Mouse (Mus musculus): ENCODE measurements around the gene Aqp11. TPM values are rescaled to one million over a fixed set of nuclear protein-coding genes. Genes with fewer than 3 reads are reported as not detected.

Aqp11 gene
- polyA plus RNA-seq (2014; fragmentation: Nextera tagmentation; extraction: Ambion mirVana), result 4.1 and 5.7 TPM in 2 replicates

GRCm38 (mm10) chr7:97737638-97738456, at the start of gene Aqp11:
TSS of gene Aqp11 (minus strand) at chr7:97738289.
- ATAC-seq (ENCODE audit: low FRiP score) (peak; percentile 96), DNase-seq (ENCODE audit: low spot score, missing footprints) (peak; percentile 99)
- Histone ChIP-seq H3K4me1 (ENCODE audit: control insufficient read depth, insufficient read depth, low read length) (peaks cover 10% of the 10 kb centered on the region; the same call in 1 of the 2 replicates), H3K9ac (ENCODE audit: low read length) (peak within 1 kb of the TSS; percentile 70), H3K36me3 (ENCODE audit: control insufficient read depth, insufficient read depth, low read length) (no peaks in the 10 kb centered on the region), H3K27ac (ENCODE audit: low read depth, low read length) (no peak within 1 kb of the TSS), H3K4me2 (peak within 1 kb of the TSS; percentile 82), H3K27me3 (ENCODE audit: control insufficient read depth, insufficient read depth, low read length) (peaks cover 5% of the 10 kb centered on the region; the same call in 1 of the 2 replicates), H3K9me3 (ENCODE audit: control insufficient read depth, low read length) (no peaks in the 10 kb centered on the region), H3K4me3 (ENCODE audit: low read depth, low read length) (peak within 1 kb of the TSS; percentile 57)
- under 1% methylated on average over 48 of the region's 64 CpGs for WGBS

- Histone ChIP-seq H3K36me3 (ENCODE audit: control insufficient read depth, insufficient read depth, low read length) (no peaks in the 10 kb centered on the region), H3K4me3 (ENCODE audit: low read depth, low read length) (no peak overlapping the region), H3K27ac (ENCODE audit: low read depth, low read length) (no peak overlapping the region), H3K27me3 (ENCODE audit: control insufficient read depth, insufficient read depth, low read length) (no peaks in the 10 kb centered on the region), H3K4me2 (no peak overlapping the region), H3K4me1 (ENCODE audit: control insufficient read depth, insufficient read depth, low read length) (peaks cover 2% of the 10 kb centered on the region; the same call in 1 of the 2 replicates), H3K9me3 (ENCODE audit: control insufficient read depth, low read length) (no peaks in the 10 kb centered on the region), H3K9ac (ENCODE audit: low read length) (no peak overlapping the region)
- DNase-seq (ENCODE audit: low spot score, missing footprints) (no peak), ATAC-seq (ENCODE audit: low FRiP score) (no peak)
- 58% methylated on average over 5 of the region's 5 CpGs for WGBS
These were observed 45.4 kb upstream of the Aqp11 start for GRCm38 (mm10) chr7:97783523-97783922.

- Histone ChIP-seq H3K9me3 (ENCODE audit: control insufficient read depth, low read length) (peaks cover 2% of the 10 kb centered on the region; the same call in 1 of the 2 replicates), H3K9ac (ENCODE audit: low read length) (no peak overlapping the region), H3K27me3 (ENCODE audit: control insufficient read depth, insufficient read depth, low read length) (no peaks in the 10 kb centered on the region), H3K4me2 (no peak overlapping the region), H3K27ac (ENCODE audit: low read depth, low read length) (no peak overlapping the region), H3K4me1 (ENCODE audit: control insufficient read depth, insufficient read depth, low read length) (no peaks in the 10 kb centered on the region; the same call in 1 of the 2 replicates), H3K36me3 (ENCODE audit: control insufficient read depth, insufficient read depth, low read length) (no peaks in the 10 kb centered on the region), H3K4me3 (ENCODE audit: low read depth, low read length) (no peak overlapping the region)
- ATAC-seq (ENCODE audit: low FRiP score) (no peak), DNase-seq (ENCODE audit: low spot score, missing footprints) (no peak)
- WGBS, result 73% methylated on average over 8 of the region's 8 CpGs
These were observed 43.4 kb upstream of the Aqp11 start for GRCm38 (mm10) chr7:97781496-97781895.

- 84% methylated on average over 1 of the region's 1 CpGs for WGBS
- Histone ChIP-seq H3K36me3 (ENCODE audit: control insufficient read depth, insufficient read depth, low read length) (no peaks in the 10 kb centered on the region), H3K4me1 (ENCODE audit: control insufficient read depth, insufficient read depth, low read length) (no peaks in the 10 kb centered on the region; the same call in 1 of the 2 replicates), H3K4me2 (no peak overlapping the region), H3K27me3 (ENCODE audit: control insufficient read depth, insufficient read depth, low read length) (no peaks in the 10 kb centered on the region), H3K9me3 (ENCODE audit: control insufficient read depth, low read length) (peaks cover 3% of the 10 kb centered on the region; the same call in 1 of the 2 replicates), H3K27ac (ENCODE audit: low read depth, low read length) (no peak overlapping the region), H3K9ac (ENCODE audit: low read length) (no peak overlapping the region), H3K4me3 (ENCODE audit: low read depth, low read length) (no peak overlapping the region)
- DNase-seq (ENCODE audit: low spot score, missing footprints) (no peak), ATAC-seq (ENCODE audit: low FRiP score) (no peak)
These were observed 42.7 kb upstream of the Aqp11 start for GRCm38 (mm10) chr7:97780815-97781214.

GRCm38 (mm10) chr7:97780222-97780621, 42.1 kb upstream of the Aqp11 start:
- WGBS, result 90% methylated on average over 1 of the region's 1 CpGs
- H3K27me3 ChIP-seq (ENCODE audit: control insufficient read depth, insufficient read depth, low read length), result no peaks in the 10 kb centered on the region
- H3K4me3 ChIP-seq (ENCODE audit: low read depth, low read length), result no peak overlapping the region
- no peak overlapping the region for H3K4me2 ChIP-seq
- DNase-seq (ENCODE audit: low spot score, missing footprints), result no peak
- peaks cover 3% of the 10 kb centered on the region; the same call in 1 of the 2 replicates for H3K9me3 ChIP-seq (ENCODE audit: control insufficient read depth, low read length)
- ATAC-seq (ENCODE audit: low FRiP score), result no peak
- no peak overlapping the region for H3K27ac ChIP-seq (ENCODE audit: low read depth, low read length)
- H3K4me1 ChIP-seq (ENCODE audit: control insufficient read depth, insufficient read depth, low read length), result no peaks in the 10 kb centered on the region; the same call in 1 of the 2 replicates
- H3K36me3 ChIP-seq (ENCODE audit: control insufficient read depth, insufficient read depth, low read length), result no peaks in the 10 kb centered on the region
- H3K9ac ChIP-seq (ENCODE audit: low read length), result no peak overlapping the region

- H3K27ac ChIP-seq (ENCODE audit: low read depth, low read length), result no peak overlapping the region
- 93% methylated on average over 4 of the region's 4 CpGs for WGBS
- no peak for ATAC-seq (ENCODE audit: low FRiP score)
These were observed 39.1 kb upstream of the Aqp11 start for GRCm38 (mm10) chr7:97777191-97777590.

GRCm38 (mm10) chr7:97775923-97776322, 37.8 kb upstream of the Aqp11 start:
- no peak overlapping the region for H3K4me3 ChIP-seq (ENCODE audit: low read depth, low read length)
- no peaks in the 10 kb centered on the region for H3K4me1 ChIP-seq (ENCODE audit: control insufficient read depth, insufficient read depth, low read length)
- H3K27ac ChIP-seq (ENCODE audit: low read depth, low read length), result no peak overlapping the region
- WGBS, result 71% methylated on average over 2 of the region's 2 CpGs
- peaks cover 3% of the 10 kb centered on the region; the same call in 1 of the 2 replicates for H3K9me3 ChIP-seq (ENCODE audit: control insufficient read depth, low read length)
- H3K27me3 ChIP-seq (ENCODE audit: control insufficient read depth, insufficient read depth, low read length), result no peaks in the 10 kb centered on the region
- no peak overlapping the region for H3K4me2 ChIP-seq
- DNase-seq (ENCODE audit: low spot score, missing footprints) (no peak), ATAC-seq (ENCODE audit: low FRiP score) (no peak)
- no peak overlapping the region for H3K9ac ChIP-seq (ENCODE audit: low read length)
- H3K36me3 ChIP-seq (ENCODE audit: control insufficient read depth, insufficient read depth, low read length), result no peaks in the 10 kb centered on the region

More at GRCm38 (mm10) chr7:97777191-97777590, 39.1 kb upstream of the Aqp11 start:
- no peak overlapping the region for H3K4me3 ChIP-seq (ENCODE audit: low read depth, low read length)
- DNase-seq (ENCODE audit: low spot score, missing footprints), result no peak
- H3K4me2 ChIP-seq, result no peak overlapping the region
- no peak overlapping the region for H3K9ac ChIP-seq (ENCODE audit: low read length)
- peaks cover 3% of the 10 kb centered on the region; the same call in 1 of the 2 replicates for H3K9me3 ChIP-seq (ENCODE audit: control insufficient read depth, low read length)
- no peaks in the 10 kb centered on the region for H3K36me3 ChIP-seq (ENCODE audit: control insufficient read depth, insufficient read depth, low read length)
- no peaks in the 10 kb centered on the region for H3K27me3 ChIP-seq (ENCODE audit: control insufficient read depth, insufficient read depth, low read length)
- no peaks in the 10 kb centered on the region for H3K4me1 ChIP-seq (ENCODE audit: control insufficient read depth, insufficient read depth, low read length)

- H3K36me3 ChIP-seq (ENCODE audit: control insufficient read depth, insufficient read depth, low read length), result no peaks in the 10 kb centered on the region
- 11% methylated on average over 3 of the region's 3 CpGs for WGBS
- H3K9ac ChIP-seq (ENCODE audit: low read length), result no peak overlapping the region
- DNase-seq (ENCODE audit: low spot score, missing footprints) (no peak), ATAC-seq (ENCODE audit: low FRiP score) (no peak)
- no peaks in the 10 kb centered on the region for H3K27me3 ChIP-seq (ENCODE audit: control insufficient read depth, insufficient read depth, low read length)
- no peak overlapping the region for H3K27ac ChIP-seq (ENCODE audit: low read depth, low read length)
- peaks cover 3% of the 10 kb centered on the region; the same call in 1 of the 2 replicates for H3K9me3 ChIP-seq (ENCODE audit: control insufficient read depth, low read length)
- no peak overlapping the region for H3K4me2 ChIP-seq
- H3K4me1 ChIP-seq (ENCODE audit: control insufficient read depth, insufficient read depth, low read length), result no peaks in the 10 kb centered on the region
- no peak overlapping the region for H3K4me3 ChIP-seq (ENCODE audit: low read depth, low read length)
These were observed 37.3 kb upstream of the Aqp11 start for GRCm38 (mm10) chr7:97775380-97775779.

Measured in midbrain, embryonic 11.5 days (tissue).